Mouse (Mus musculus) mouse trophoblast stem cell (cell line): ENCODE data around the gene Sparc.

ENCODE experiments used
- in situ Hi-C, 2 experiments: fragments of 300-500 bp; cut with MseI, MboI; formaldehyde crosslinking; loops; 2 replicates in 1 of 2; 3 replicates in 1 of 2; pipeline ENCODE4 v1.15.1; 2025

The Sparc gene

GRCm38 (mm10) chr11:55407133-55407532 is 15.8 kb downstream of the Sparc start:
- in situ Hi-C loops = no loop called here

GRCm38 (mm10) chr11:55405601-55406469 is 17.1 kb downstream of the Sparc start:
- in situ Hi-C loops = no loop called here

GRCm38 (mm10) chr11:55404659-55405457 is 18.1 kb downstream of the Sparc start:
- in situ Hi-C loops = no loop called here

GRCm38 (mm10) chr11:55400863-55401262 is 22.1 kb downstream of the Sparc start:
- in situ Hi-C loops = no loop called here

GRCm38 (mm10) chr11:55398371-55398770 is 24.6 kb downstream of the Sparc start:
- in situ Hi-C loops = no loop called here

- in situ Hi-C loops = no loop called here
These were observed 25.5 kb downstream of the Sparc start for GRCm38 (mm10) chr11:55397441-55397840.

GRCm38 (mm10) chr11:55397036-55397435 is 25.9 kb downstream of the Sparc start:
- in situ Hi-C loops = no loop called here

GRCm38 (mm10) chr11:55395073-55395642 is 27.8 kb downstream of the Sparc start:
- in situ Hi-C loops = no loop called here

- in situ Hi-C loops = loop anchor here (5.0 kb wide), 2 partner anchors 48 to 53 kb away; no protein-coding TSS in a partner anchor
These were observed 28.4 kb downstream of the Sparc start for GRCm38 (mm10) chr11:55394592-55394991.

- in situ Hi-C loops = loop anchor here (5.0 kb wide), 2 partner anchors 50 to 55 kb away; no protein-coding TSS in a partner anchor
These were observed 30.5 kb downstream of the Sparc start for GRCm38 (mm10) chr11:55392474-55392873.

GRCm38 (mm10) chr11:55389778-55390177 is 33.2 kb downstream of the Sparc start:
- in situ Hi-C loops = loop anchor here (5.0 kb wide), 4 partner anchors 53 to 192 kb away; no protein-coding TSS in a partner anchor

- in situ Hi-C loops = loop anchor here (5.0 kb wide), 2 partner anchors 180 to 190 kb away; no protein-coding TSS in a partner anchor
These were observed 35.4 kb downstream of the Sparc start for GRCm38 (mm10) chr11:55387576-55387975.

GRCm38 (mm10) chr11:55386424-55387063 is 36.4 kb downstream of the Sparc start:
- in situ Hi-C loops = loop anchor here (5.0 kb wide), 2 partner anchors 179 to 189 kb away; no protein-coding TSS in a partner anchor

- in situ Hi-C loops = no loop called here
These were observed 39.4 kb downstream of the Sparc start for GRCm38 (mm10) chr11:55383463-55384045.

- in situ Hi-C loops = no loop called here
These were observed 42.1 kb downstream of the Sparc start for GRCm38 (mm10) chr11:55380908-55381307.

GRCm38 (mm10) chr11:55378371-55378770 is 44.6 kb downstream of the Sparc start:
- in situ Hi-C loops = no loop called here

GRCm38 (mm10) chr11:55373838-55374237 is 49.1 kb downstream of the Sparc start:
- in situ Hi-C loops = no loop called here

- in situ Hi-C loops = no loop called here
These were observed 49.6 kb downstream of the Sparc start for GRCm38 (mm10) chr11:55373373-55373772.

- in situ Hi-C loops = no loop called here
These were observed 51.0 kb downstream of the Sparc start for GRCm38 (mm10) chr11:55372001-55372400.

- in situ Hi-C loops = no loop called here
These were observed 53.9 kb downstream of the Sparc start for GRCm38 (mm10) chr11:55369093-55369471.
